Mouse (Mus musculus) spleen, adult 2 months (tissue): ENCODE measurements around the gene Raver1.

Experiments used
- CTCF ChIP-seq: fragments of 200-500 bp; IDR thresholded peaks from 2 replicates; pipeline ENCODE4 v1.5.1; 2011; ENCODE audit warnings: mild to moderate bottlenecking, inconsistent platforms; ENCODE audit not compliant: insufficient read depth, insufficient read length, insufficient replicate concordance; ENCODE audit errors: extremely low read depth
- POLR2A ChIP-seq: fragments of 200-500 bp; IDR thresholded peaks from 2 replicates; pipeline ENCODE4 v1.6.1; 2011; ENCODE audit warnings: low read depth, low read length, inconsistent platforms

DNA sequence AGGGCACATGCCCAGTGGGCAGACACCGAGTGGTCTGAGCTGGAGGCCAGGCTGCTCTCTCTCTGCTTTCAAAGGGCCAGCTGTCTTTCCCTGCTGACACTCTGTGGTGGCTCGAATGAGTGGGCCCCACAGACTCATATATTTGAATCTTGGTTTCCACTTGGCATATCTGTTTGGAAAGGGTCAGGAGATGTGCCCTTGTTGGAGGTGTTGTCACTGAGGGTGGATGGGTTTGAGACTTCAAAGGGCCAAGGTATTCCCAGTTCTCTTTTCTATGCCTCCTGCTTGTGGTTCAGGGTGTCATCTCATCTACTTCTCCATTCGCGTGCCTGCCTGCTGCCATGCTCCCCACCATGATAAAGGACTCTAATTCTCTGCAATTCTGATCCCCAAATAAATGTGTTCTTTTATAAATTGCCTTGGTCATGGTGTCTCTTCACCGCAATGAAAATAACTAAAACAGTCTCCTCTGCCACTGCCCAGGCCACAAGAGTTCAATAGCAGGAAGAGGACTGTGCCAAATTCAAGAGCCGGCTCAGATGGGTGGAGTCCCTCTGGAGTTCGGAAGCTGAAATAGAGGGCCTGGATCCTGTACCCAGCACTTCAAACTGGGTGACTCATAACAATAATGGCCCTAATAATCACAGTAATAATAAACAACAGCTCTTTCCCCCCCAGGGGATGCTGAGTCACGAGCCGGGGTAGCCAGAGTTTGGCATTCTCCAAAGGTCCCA is 43.0 kb upstream of the Raver1 start:
- TF ChIP-seq POLR2A, result no peak
- no peak for TF ChIP-seq CTCF
